Mouse (Mus musculus) lung, postnatal 0 days (tissue): ENCODE data around the gene Tut1. TPM values are rescaled to one million over a fixed set of nuclear protein-coding genes. Genes with fewer than 3 reads are reported as not detected.
A peak's percentile ranks its signal among the peaks of the same experiment; 100 is the strongest.
"Not testable (repeated sequence)": the region's sequence is repeated elsewhere in the genome, so short reads cannot be mapped to it uniquely, and the experiment has no call there.

Experiments
- ATAC-seq: fragments of 200-750 bp; cut with Nextera tagmentation; 2 replicates; pipeline ENCODE4 v1.8.0; 2017; ENCODE audit warnings: moderate library complexity
- DNase-seq: peaks from one replicate; pipeline ENCODE4 v3.0.0-alpha.2; 2016; ENCODE audit warnings: low spot score
- H3K27ac ChIP-seq: fragments of 300-500 bp; sonication (generic); 2 replicates; pipeline ENCODE4 v1.5.1; 2014; ENCODE audit warnings: antibody characterized with exemption, mild to moderate bottlenecking, low read length, mixed read lengths
- H3K27me3 ChIP-seq: fragments of 300-500 bp; sonication (generic); replicated peaks from 2 replicates; pipeline ENCODE4 v1.6.1; 2014; ENCODE audit warnings: low read length, mixed read lengths; ENCODE audit not compliant: insufficient read depth
- H3K36me3 ChIP-seq: fragments of 300-500 bp; sonication (generic); 2 replicates; pipeline ENCODE4 v1.6.1; 2014; ENCODE audit warnings: low read length, mixed read lengths; ENCODE audit not compliant: insufficient read depth
- H3K4me1 ChIP-seq: fragments of 300-500 bp; sonication (generic); 2 replicates; pipeline ENCODE4 v1.6.1; 2014; ENCODE audit warnings: antibody characterized with exemption, low read depth, low read length, mixed read lengths; ENCODE audit not compliant: insufficient read depth
- H3K4me2 ChIP-seq: fragments of 300-500 bp; sonication (generic); replicated peaks from 2 replicates; pipeline ENCODE4 v1.6.1; 2014; ENCODE audit warnings: low read depth, mild to moderate bottlenecking, low read length, moderate library complexity, mixed read lengths
- H3K4me3 ChIP-seq: fragments of 300-500 bp; sonication (generic); 2 replicates; pipeline ENCODE4 v1.5.1; 2014; ENCODE audit warnings: low read depth, low read length
- H3K9ac ChIP-seq: fragments of 300-500 bp; sonication (generic); replicated peaks from 2 replicates; pipeline ENCODE4 v1.6.1; 2014; ENCODE audit warnings: low read depth, mild to moderate bottlenecking
- H3K9me3 ChIP-seq: fragments of 300-500 bp; sonication (generic); 2 replicates; pipeline ENCODE4 v1.6.1; 2016; ENCODE audit warnings: low read length, mixed read lengths
- CTCF ChIP-seq: IDR thresholded peaks from 2 replicates; pipeline ENCODE4 v1.5.1; 2016; ENCODE audit warnings: antibody characterized with exemption, mild to moderate bottlenecking
- EP300 ChIP-seq: IDR thresholded peaks from 2 replicates; pipeline ENCODE4 v1.6.1; 2016; ENCODE audit warnings: antibody characterized with exemption, mild to moderate bottlenecking, control low read depth
- WGBS: fragments of 180-500 bp; shearing (Covaris S2); extraction: QIAGEN DNeasy Blood & Tissue Kit; methylation state at CpG from one replicate; pipeline ENCODE4 v1.1.7; 2014; 5-methylcytosine and 5-hydroxymethylcytosine counted together
- polyA plus RNA-seq: library from polyadenylated mRNA; unstranded; fragments of >200 nt; fragmentation: Nextera tagmentation; extraction: Ambion mirVana; gene quantifications from 2 replicates; pipeline ENCODE4 v1.2.1, GENCODE M21; 2015

The Tut1 gene
- polyA plus RNA-seq, 1 experiment from 2014 or later: 12.8 TPM

DNA sequence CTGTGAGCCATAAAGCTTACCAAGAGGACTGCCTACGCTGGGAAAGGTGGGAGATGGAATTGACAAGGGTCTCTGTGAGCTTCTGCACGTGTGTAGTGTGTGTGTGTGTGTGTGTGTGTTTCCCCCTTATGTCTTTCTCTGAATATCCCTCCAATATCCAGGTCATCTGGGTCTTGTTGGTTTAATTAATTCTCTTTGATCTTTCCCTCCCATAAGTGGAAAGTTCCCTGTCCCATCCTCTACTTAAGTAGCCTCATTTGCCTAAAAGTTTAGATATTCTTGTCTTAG lies 39.9 kb downstream of the Tut1 start:
- Histone ChIP-seq H3K9ac (peak overlapping the region; percentile 29; the same call in 1 of the 2 replicates), H3K4me1 (peaks cover 49% of the 10 kb centered on the region), H3K9me3 (no peaks in the 10 kb centered on the region), H3K4me2 (peak overlapping the region; percentile 71), H3K27me3 (no peaks in the 10 kb centered on the region), H3K36me3 (no peaks in the 10 kb centered on the region), H3K4me3 (peak overlapping the region; percentile 95; the same call in 1 of the 2 replicates), H3K27ac (peak overlapping the region; percentile 98)
- ATAC-seq (no peak), DNase-seq (no peak)
- 55% methylated on average over 2 of the region's 2 CpGs for WGBS
- no peak for TF ChIP-seq CTCF
- no peak for TF ChIP-seq EP300

DNA sequence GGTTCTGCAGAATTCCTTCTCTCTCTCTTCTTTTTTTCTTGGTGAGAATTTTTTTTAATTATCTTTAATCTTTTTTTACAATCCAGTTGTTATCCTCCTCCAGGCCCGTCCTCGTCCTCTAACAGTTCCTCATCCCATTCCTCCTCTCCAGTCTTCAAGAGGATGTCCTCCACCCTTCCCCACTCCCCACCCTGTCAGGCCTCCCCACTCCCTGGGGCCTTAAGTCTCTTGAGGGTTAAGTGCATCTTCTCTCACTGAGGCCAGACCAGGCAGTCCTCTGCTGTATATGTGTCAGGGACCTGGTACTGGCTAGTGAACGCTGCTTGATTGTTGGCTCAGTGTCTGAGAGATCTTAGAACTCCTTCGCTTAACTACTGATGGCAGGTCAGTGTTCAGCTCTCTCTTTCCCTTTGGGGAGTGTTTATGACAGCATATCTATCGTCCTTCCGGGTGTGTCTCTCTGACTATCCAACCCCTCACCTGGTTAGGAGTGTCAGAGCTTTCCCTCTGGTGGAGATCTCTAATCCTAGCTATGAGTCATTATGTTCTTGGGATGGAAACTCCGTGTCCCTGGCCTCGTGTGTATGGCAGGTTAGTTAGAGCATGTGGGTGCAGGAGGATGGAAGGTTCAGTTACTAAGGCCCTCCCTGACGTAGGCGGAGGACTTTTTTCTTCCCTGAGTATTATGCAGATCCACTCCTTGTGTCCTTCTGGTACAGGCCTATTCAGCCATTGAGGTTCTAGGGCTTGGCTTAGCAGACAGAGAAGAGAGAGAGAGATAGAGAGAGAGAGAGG lies 41.4 kb downstream of the Tut1 start:
- no peak overlapping the region for H3K27ac ChIP-seq
- peaks cover 56% of the 10 kb centered on the region for H3K4me1 ChIP-seq
- H3K27me3 ChIP-seq: no peaks in the 10 kb centered on the region
- 58% methylated on average over 10 of the region's 10 CpGs for WGBS
- H3K36me3 ChIP-seq: peaks cover 3% of the 10 kb centered on the region; the same call in 1 of the 2 replicates
- no peak overlapping the region for H3K9ac ChIP-seq
- no peaks in the 10 kb centered on the region for H3K9me3 ChIP-seq
- TF ChIP-seq CTCF (no peak), EP300 (no peak)
- H3K4me3 ChIP-seq: no peak overlapping the region
- no peak for ATAC-seq
- peak overlapping the region; percentile 71 for H3K4me2 ChIP-seq
- DNase-seq: no peak

DNA sequence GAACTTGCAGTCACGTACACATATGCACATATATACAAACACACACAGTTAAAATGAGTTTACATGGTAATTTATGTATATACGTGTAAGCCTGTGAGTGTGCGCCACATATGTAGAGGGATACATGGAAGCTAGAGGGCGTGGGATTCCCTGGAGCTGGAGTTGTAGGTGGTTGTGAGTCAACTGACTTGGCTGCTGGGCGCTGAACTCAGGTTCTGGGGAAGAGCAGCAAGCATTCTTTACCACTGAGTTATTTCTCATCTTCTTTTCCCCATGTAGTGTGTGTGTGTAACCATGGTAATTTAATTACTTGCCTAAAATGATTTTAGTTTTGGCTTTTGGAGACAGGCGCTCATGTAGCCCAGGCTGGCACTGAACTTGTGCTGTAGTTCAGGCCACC lies 43.0 kb downstream of the Tut1 start:
- no peaks in the 10 kb centered on the region for H3K9me3 ChIP-seq
- DNase-seq (peak; percentile 20), ATAC-seq (no peak)
- H3K4me3 ChIP-seq: no peak overlapping the region
- H3K9ac ChIP-seq: no peak overlapping the region
- H3K36me3 ChIP-seq: peaks cover 18% of the 10 kb centered on the region; the same call in 1 of the 2 replicates
- peak; percentile 29 for TF ChIP-seq CTCF
- TF ChIP-seq EP300: no peak
- WGBS: 82% methylated on average over 6 of the region's 6 CpGs
- H3K27ac ChIP-seq: peak overlapping the region; percentile 84
- no peaks in the 10 kb centered on the region for H3K27me3 ChIP-seq
- no peak overlapping the region for H3K4me2 ChIP-seq
- H3K4me1 ChIP-seq: peaks cover 49% of the 10 kb centered on the region

DNA sequence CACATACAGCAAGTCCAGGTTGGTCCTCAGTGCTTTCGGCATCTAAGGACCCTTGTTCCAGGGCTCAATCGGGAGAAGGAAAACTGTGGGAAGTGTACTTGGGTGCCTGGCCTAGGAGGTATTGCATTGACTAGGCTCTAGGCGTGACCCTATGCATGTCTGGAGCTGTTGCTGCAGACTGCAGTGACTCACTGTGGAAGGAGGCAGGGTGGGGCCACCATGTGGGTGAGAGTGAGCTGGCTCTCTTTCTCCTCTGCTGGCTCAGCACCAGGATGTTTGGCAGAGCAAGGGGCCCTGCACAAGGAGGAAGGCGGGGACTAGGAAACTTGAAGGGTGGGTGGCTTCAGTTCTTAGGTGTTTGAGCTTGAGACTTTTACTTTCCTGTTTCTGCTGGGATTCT lies 43.9 kb downstream of the Tut1 start:
- TF ChIP-seq CTCF (peak; percentile 40), EP300 (peak; percentile 78)
- H3K4me1 ChIP-seq: peaks cover 40% of the 10 kb centered on the region
- no peaks in the 10 kb centered on the region for H3K9me3 ChIP-seq
- H3K4me3 ChIP-seq: no peak overlapping the region
- no peaks in the 10 kb centered on the region for H3K27me3 ChIP-seq
- H3K9ac ChIP-seq: no peak overlapping the region
- peak overlapping the region; percentile 84 for H3K27ac ChIP-seq
- peaks cover 28% of the 10 kb centered on the region for H3K36me3 ChIP-seq
- ATAC-seq (peak; percentile 97), DNase-seq (peak; percentile 98)
- peak overlapping the region; percentile 38 for H3K4me2 ChIP-seq
- 10% methylated on average over 4 of the region's 4 CpGs for WGBS

DNA sequence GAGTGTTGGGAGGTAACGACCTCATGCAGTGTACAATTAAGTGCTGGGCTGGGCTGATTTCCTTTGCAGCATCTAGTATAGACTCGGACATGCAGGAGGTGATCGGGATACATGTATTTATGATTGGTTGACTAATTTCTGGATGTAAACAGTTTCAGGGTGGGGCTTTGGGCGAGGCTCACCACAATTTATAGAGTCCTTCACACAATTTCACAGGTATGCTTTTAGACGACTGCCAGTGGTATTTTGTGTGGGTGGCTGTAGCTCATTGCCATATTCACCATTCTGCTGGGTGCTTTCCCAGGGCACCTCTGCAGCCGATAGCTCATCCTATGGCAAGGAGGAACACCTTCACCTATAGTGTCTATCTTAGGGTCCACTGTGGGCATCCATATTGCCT lies 44.9 kb downstream of the Tut1 start:
- no peak overlapping the region for H3K4me3 ChIP-seq
- peaks cover 38% of the 10 kb centered on the region for H3K36me3 ChIP-seq
- H3K27ac ChIP-seq: peak overlapping the region; percentile 84
- H3K4me2 ChIP-seq: peak overlapping the region; percentile 38
- H3K27me3 ChIP-seq: no peaks in the 10 kb centered on the region
- TF ChIP-seq EP300 (no peak), CTCF (no peak)
- no peak for DNase-seq
- ATAC-seq: no peak
- H3K9ac ChIP-seq: no peak overlapping the region
- peaks cover 31% of the 10 kb centered on the region for H3K4me1 ChIP-seq
- no peaks in the 10 kb centered on the region for H3K9me3 ChIP-seq
- WGBS: 60% methylated on average over 6 of the region's 6 CpGs

DNA sequence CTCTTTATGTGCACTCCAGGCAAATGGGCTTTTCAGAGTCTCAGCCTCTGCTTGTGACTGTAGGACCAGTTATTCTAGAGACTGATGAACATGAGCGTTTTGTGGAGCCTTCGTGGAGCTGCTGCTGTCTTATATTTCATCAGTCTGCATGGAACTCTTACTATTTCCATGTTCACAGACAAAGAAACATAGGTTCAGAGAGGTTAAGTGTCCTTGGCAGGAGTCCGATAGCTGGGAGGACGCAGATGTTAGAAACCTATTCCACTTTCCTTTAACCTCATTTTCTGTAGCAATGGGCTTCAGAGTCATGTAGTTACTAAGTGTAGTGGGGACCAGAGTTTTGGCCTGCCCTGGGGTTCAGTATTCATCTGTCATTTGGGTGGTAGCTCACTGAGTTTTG lies 45.6 kb downstream of the Tut1 start:
- ATAC-seq: no peak
- Histone ChIP-seq H3K27ac (peak overlapping the region; percentile 20; the same call in 1 of the 2 replicates), H3K9me3 (no peaks in the 10 kb centered on the region), H3K4me1 (peaks cover 27% of the 10 kb centered on the region), H3K36me3 (peaks cover 44% of the 10 kb centered on the region), H3K9ac (no peak overlapping the region), H3K4me3 (no peak overlapping the region), H3K27me3 (no peaks in the 10 kb centered on the region), H3K4me2 (0 out of 2 replicates have a peak overlapping the region, but pooled peaks have one; percentile 25)
- WGBS: 50% methylated on average over 4 of the region's 4 CpGs
- peak; percentile 36 for DNase-seq
- TF ChIP-seq EP300 (no peak), CTCF (no peak)

DNA sequence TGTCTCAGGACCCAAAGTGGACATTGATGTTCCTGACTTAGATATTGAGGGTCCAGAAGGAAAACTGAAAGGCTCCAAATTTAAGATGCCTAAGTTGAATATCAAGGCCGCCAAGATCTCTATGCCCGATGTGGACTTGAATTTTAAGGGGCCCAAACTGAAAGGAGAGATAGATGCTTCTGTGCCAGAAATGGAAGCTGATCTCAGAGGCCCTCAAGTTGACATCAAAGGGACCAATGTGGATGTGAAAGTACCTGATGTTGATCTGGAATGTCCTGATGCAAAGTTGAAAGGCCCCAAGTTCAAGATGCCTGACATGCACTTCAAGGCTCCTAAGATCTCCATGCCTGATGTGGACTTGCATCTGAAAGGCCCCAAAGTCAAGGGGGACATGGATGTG lies 53.3 kb downstream of the Tut1 start:
- not testable (repeated sequence) for H3K9ac ChIP-seq, H3K4me1 ChIP-seq, ATAC-seq, H3K9me3 ChIP-seq, H3K27me3 ChIP-seq, H3K27ac ChIP-seq, DNase-seq, H3K4me3 ChIP-seq, H3K4me2 ChIP-seq
- H3K36me3 ChIP-seq: peaks cover 49% of the 10 kb centered on the region
- WGBS: 96% methylated on average over 2 of the region's 2 CpGs

Other genes with a start within 250 kb of the Tut1 start
- 91.8 and 97.9 TPM in 2 replicates for gene Slc3a2, start 230.5 kb upstream of the Tut1 start, polyA plus RNA-seq
- gene Wdr74, start 218.0 kb upstream of the Tut1 start, polyA plus RNA-seq: 45.3 and 48.7 TPM in 2 replicates
- 0.75 and 0.82 TPM in 2 replicates for gene 1700092M07Rik, start 213.1 kb upstream of the Tut1 start, polyA plus RNA-seq
- gene Stx5a, start 212.4 kb upstream of the Tut1 start, polyA plus RNA-seq: 130 and 143 TPM in 2 replicates
- gene Nxf1, start 196.8 kb upstream of the Tut1 start, polyA plus RNA-seq: 88.8 and 89.7 TPM in 2 replicates
- 157 and 159 TPM in 2 replicates for gene Tmem223, start 182.9 kb upstream of the Tut1 start, polyA plus RNA-seq
- 114 and 127 TPM in 2 replicates for gene Tmem179b, start 179.4 kb upstream of the Tut1 start, polyA plus RNA-seq
- 11.8 and 12.9 TPM in 2 replicates for gene Taf6l, start 167.4 kb upstream of the Tut1 start, polyA plus RNA-seq
- 110 and 123 TPM in 2 replicates for gene Polr2g, start 155.3 kb upstream of the Tut1 start, polyA plus RNA-seq
- 2.3 and 2.6 TPM in 2 replicates for gene Zbtb3, start 151.3 kb upstream of the Tut1 start, polyA plus RNA-seq
- gene Ttc9c, start 134.5 kb upstream of the Tut1 start, polyA plus RNA-seq: 21.4 and 22.8 TPM in 2 replicates
- 4.3 and 5.3 TPM in 2 replicates for gene Hnrnpul2, start 133.8 kb upstream of the Tut1 start, polyA plus RNA-seq
- not detected in 2 replicates for gene AC129217.1, start 124.1 kb upstream of the Tut1 start, polyA plus RNA-seq
- gene Bscl2, start 116.4 kb upstream of the Tut1 start, polyA plus RNA-seq: 66.3 and 66.8 TPM in 2 replicates
- 0.35 and 0.46 TPM in 2 replicates for gene Gng3, start 114.7 kb upstream of the Tut1 start, polyA plus RNA-seq
- gene Lrrn4cl, start 103.1 kb upstream of the Tut1 start, polyA plus RNA-seq: 1.7 and 1.9 TPM in 2 replicates
- 153 and 164 TPM in 2 replicates for gene Ubxn1, start 82.4 kb upstream of the Tut1 start, polyA plus RNA-seq
- 75.2 and 84.3 TPM in 2 replicates for gene Uqcc3, start 72.9 kb upstream of the Tut1 start, polyA plus RNA-seq
- 33.6 and 40.0 TPM in 2 replicates for gene Lbhd1, start 70.1 kb upstream of the Tut1 start, polyA plus RNA-seq
- gene Gm49403, start 69.9 kb upstream of the Tut1 start, polyA plus RNA-seq: not detected in 2 replicates
- 44.4 and 45.3 TPM in 2 replicates for gene 1810009A15Rik, start 65.0 kb upstream of the Tut1 start, polyA plus RNA-seq
- gene Gm49416, start 64.9 kb upstream of the Tut1 start, polyA plus RNA-seq: not detected in 2 replicates
- gene Ints5, start 60.8 kb upstream of the Tut1 start, polyA plus RNA-seq: 16.6 and 16.7 TPM in 2 replicates
- 41.4 and 45.7 TPM in 2 replicates for gene Ganab, start 55.8 kb upstream of the Tut1 start, polyA plus RNA-seq
- gene B3gat3, start 33.5 kb upstream of the Tut1 start, polyA plus RNA-seq: 39.5 and 39.6 TPM in 2 replicates
- 4.9 and 5.7 TPM in 2 replicates for gene Rom1, start 24.5 kb upstream of the Tut1 start, polyA plus RNA-seq
- gene Eml3, start 24.3 kb upstream of the Tut1 start, polyA plus RNA-seq: 28.6 and 30.5 TPM in 2 replicates
- gene Mta2, start 12.0 kb upstream of the Tut1 start, polyA plus RNA-seq: 81.8 and 84.7 TPM in 2 replicates
- gene Eef1g, start 13.2 kb downstream of the Tut1 start, polyA plus RNA-seq: 153 and 159 TPM in 2 replicates
- gene Ahnak, start 35.4 kb downstream of the Tut1 start, polyA plus RNA-seq: 151 and 163 TPM in 2 replicates
- 26,192 and 26,425 TPM in 2 replicates for gene Scgb1a1, start 134.1 kb downstream of the Tut1 start, polyA plus RNA-seq
- 5.9 and 7.9 TPM in 2 replicates for gene Asrgl1, start 181.8 kb downstream of the Tut1 start, polyA plus RNA-seq